Mouse (Mus musculus) midbrain, embryonic 13.5 days (tissue): ENCODE data around the gene Pde4d. TPM values are rescaled to one million over a fixed set of nuclear protein-coding genes. Genes with fewer than 3 reads are reported as not detected.

Experiments used
- ATAC-seq: fragments of 200-750 bp; cut with Nextera tagmentation; 2 replicates; pipeline ENCODE4 v1.8.0; 2017; ENCODE audit warnings: mild to moderate bottlenecking, moderate TSS enrichment, moderate library complexity
- H3K27ac ChIP-seq: fragments of 300-500 bp; sonication (generic); 2 replicates; pipeline ENCODE4 v1.5.1; 2015; ENCODE audit warnings: inconsistent platforms, mild to moderate bottlenecking, moderate library complexity
- H3K27me3 ChIP-seq: fragments of 300-500 bp; sonication (generic); 2 replicates; pipeline ENCODE4 v1.6.1; 2015; ENCODE audit warnings: mild to moderate bottlenecking, inconsistent platforms
- H3K36me3 ChIP-seq: fragments of 300-500 bp; sonication (generic); 2 replicates; pipeline ENCODE4 v1.6.1; 2015; ENCODE audit warnings: mild to moderate bottlenecking, inconsistent platforms
- H3K4me1 ChIP-seq: fragments of 300-500 bp; sonication (generic); replicated peaks from 2 replicates; pipeline ENCODE4 v1.6.1; 2015; ENCODE audit warnings: inconsistent platforms
- H3K4me2 ChIP-seq: fragments of 300-500 bp; sonication (generic); replicated peaks from 2 replicates; pipeline ENCODE4 v1.6.1; 2015; ENCODE audit warnings: moderate library complexity, mild to moderate bottlenecking, inconsistent platforms
- H3K4me3 ChIP-seq: fragments of 300-500 bp; sonication (generic); replicated peaks from 2 replicates; pipeline ENCODE4 v1.5.1; 2015; ENCODE audit warnings: mild to moderate bottlenecking, inconsistent platforms
- H3K9ac ChIP-seq: fragments of 300-500 bp; sonication (generic); replicated peaks from 2 replicates; pipeline ENCODE4 v1.6.1; 2015; ENCODE audit warnings: mild to moderate bottlenecking, inconsistent platforms
- H3K9me3 ChIP-seq: fragments of 300-500 bp; sonication (generic); 2 replicates; pipeline ENCODE4 v1.6.1; 2016; ENCODE audit warnings: mild to moderate bottlenecking, inconsistent platforms
- WGBS: fragments of 180-500 bp; shearing (Covaris S2); methylation state at CpG from one replicate; pipeline ENCODE4 v1.1.7; 2015; 5-methylcytosine and 5-hydroxymethylcytosine counted together
- polyA plus RNA-seq: library from polyadenylated mRNA; unstranded; fragments of >200 nt; fragmentation: Nextera tagmentation; extraction: Ambion mirVana; gene quantifications from 2 replicates; pipeline ENCODE4 v1.2.1, GENCODE M21; 2015

The Pde4d gene
- polyA plus RNA-seq, 1 experiment from 2014 or later: 19.7 TPM

- Histone ChIP-seq H3K4me3 (no peak overlapping the region), H3K36me3 (no peaks in the 10 kb centered on the region), H3K4me2 (no peak overlapping the region), H3K4me1 (0 out of 2 replicates have a peak, but pooled peaks cover 4% of the 10 kb centered on the region), H3K9me3 (no peaks in the 10 kb centered on the region), H3K27ac (no peak overlapping the region; the same call in 1 of the 2 replicates), H3K9ac (no peak overlapping the region), H3K27me3 (no peaks in the 10 kb centered on the region)
- no peak for ATAC-seq
- WGBS: 63% methylated on average over 8 of the region's 8 CpGs
These were observed 1302.6 kb downstream of the Pde4d start for GRCm38 (mm10) chr13:109752236-109752863.

GRCm38 (mm10) chr13:109756854-109757253 lies 1307.1 kb downstream of the Pde4d start:
- 0 out of 2 replicates have a peak, but pooled peaks cover 4% of the 10 kb centered on the region for H3K4me1 ChIP-seq
- no peak overlapping the region for H3K9ac ChIP-seq
- H3K36me3 ChIP-seq: no peaks in the 10 kb centered on the region
- no peaks in the 10 kb centered on the region for H3K9me3 ChIP-seq
- WGBS: 91% methylated on average over 5 of the region's 5 CpGs
- no peak overlapping the region for H3K4me2 ChIP-seq
- no peak overlapping the region for H3K27ac ChIP-seq
- no peaks in the 10 kb centered on the region for H3K27me3 ChIP-seq
- no peak overlapping the region for H3K4me3 ChIP-seq
- no peak for ATAC-seq

- no peak for ATAC-seq
- Histone ChIP-seq H3K4me2 (no peak overlapping the region), H3K4me3 (no peak overlapping the region), H3K9me3 (no peaks in the 10 kb centered on the region), H3K27ac (no peak overlapping the region), H3K9ac (no peak overlapping the region), H3K36me3 (no peaks in the 10 kb centered on the region), H3K27me3 (no peaks in the 10 kb centered on the region), H3K4me1 (no peaks in the 10 kb centered on the region)
- 48% methylated on average over 5 of the region's 5 CpGs for WGBS
These were observed 1309.5 kb downstream of the Pde4d start for GRCm38 (mm10) chr13:109759201-109759600.

- ATAC-seq: no peak
- Histone ChIP-seq H3K27ac (no peak overlapping the region), H3K9ac (no peak overlapping the region), H3K36me3 (no peaks in the 10 kb centered on the region), H3K4me3 (no peak overlapping the region), H3K27me3 (no peaks in the 10 kb centered on the region), H3K4me1 (no peaks in the 10 kb centered on the region), H3K9me3 (no peaks in the 10 kb centered on the region), H3K4me2 (no peak overlapping the region)
- 82% methylated on average over 13 of the region's 13 CpGs for WGBS
These were observed 1311.3 kb downstream of the Pde4d start for GRCm38 (mm10) chr13:109761081-109761480.

GRCm38 (mm10) chr13:109774791-109775190 lies 1325.0 kb downstream of the Pde4d start:
- WGBS: 62% methylated on average over 7 of the region's 7 CpGs
- H3K9ac ChIP-seq: no peak overlapping the region
- peaks cover 30% of the 10 kb centered on the region for H3K4me1 ChIP-seq
- 0 out of 2 replicates have a peak, but pooled peaks cover 4% of the 10 kb centered on the region for H3K36me3 ChIP-seq
- H3K4me2 ChIP-seq: no peak overlapping the region
- no peaks in the 10 kb centered on the region for H3K27me3 ChIP-seq
- no peak overlapping the region for H3K27ac ChIP-seq
- no peaks in the 10 kb centered on the region for H3K9me3 ChIP-seq
- ATAC-seq: peak; percentile 43; the same call in 1 of the 2 replicates
- H3K4me3 ChIP-seq: no peak overlapping the region

GRCm38 (mm10) chr13:109775197-109775596 lies 1325.4 kb downstream of the Pde4d start:
- Histone ChIP-seq H3K36me3 (0 out of 2 replicates have a peak, but pooled peaks cover 4% of the 10 kb centered on the region), H3K27me3 (no peaks in the 10 kb centered on the region), H3K9ac (no peak overlapping the region), H3K4me2 (no peak overlapping the region), H3K9me3 (no peaks in the 10 kb centered on the region), H3K27ac (no peak overlapping the region), H3K4me3 (no peak overlapping the region), H3K4me1 (peaks cover 30% of the 10 kb centered on the region)
- WGBS: 29% methylated on average over 5 of the region's 5 CpGs
- 0 out of 2 replicates have a peak, but pooled peaks have one; percentile 16 for ATAC-seq

- no peak overlapping the region for H3K4me3 ChIP-seq
- WGBS: 1% methylated on average over 11 of the region's 11 CpGs
These were observed 1326.4 kb downstream of the Pde4d start for GRCm38 (mm10) chr13:109776116-109776515.

GRCm38 (mm10) chr13:109776995-109777394 lies 1327.2 kb downstream of the Pde4d start:
- H3K9me3 ChIP-seq: no peaks in the 10 kb centered on the region
- 0 out of 2 replicates have a peak, but pooled peaks cover 4% of the 10 kb centered on the region for H3K36me3 ChIP-seq
- H3K27me3 ChIP-seq: no peaks in the 10 kb centered on the region
- 2% methylated on average over 3 of the region's 3 CpGs for WGBS
- no peak for ATAC-seq
- H3K4me3 ChIP-seq: no peak overlapping the region
- no peak overlapping the region for H3K4me2 ChIP-seq
- no peak overlapping the region for H3K27ac ChIP-seq
- peaks cover 30% of the 10 kb centered on the region for H3K4me1 ChIP-seq
- H3K9ac ChIP-seq: no peak overlapping the region

More at GRCm38 (mm10) chr13:109776116-109776515, 1326.4 kb downstream of the Pde4d start:
- ATAC-seq: peak; percentile 91
- no peaks in the 10 kb centered on the region for H3K27me3 ChIP-seq
- H3K4me1 ChIP-seq: peaks cover 30% of the 10 kb centered on the region
- H3K9me3 ChIP-seq: no peaks in the 10 kb centered on the region
- 0 out of 2 replicates have a peak overlapping the region, but pooled peaks have one; percentile 28 for H3K9ac ChIP-seq
- H3K27ac ChIP-seq: no peak overlapping the region
- H3K36me3 ChIP-seq: 0 out of 2 replicates have a peak, but pooled peaks cover 4% of the 10 kb centered on the region
- H3K4me2 ChIP-seq: peak overlapping the region; percentile 46

- H3K9me3 ChIP-seq: no peaks in the 10 kb centered on the region
- WGBS: 64% methylated on average over 5 of the region's 5 CpGs
- H3K4me2 ChIP-seq: no peak overlapping the region
These were observed 1327.7 kb downstream of the Pde4d start for GRCm38 (mm10) chr13:109777441-109777840.

GRCm38 (mm10) chr13:109778297-109778835 lies 1328.6 kb downstream of the Pde4d start:
- H3K9ac ChIP-seq: no peak overlapping the region
- H3K27ac ChIP-seq: no peak overlapping the region
- 24% methylated on average over 9 of the region's 9 CpGs for WGBS
- H3K4me2 ChIP-seq: no peak overlapping the region
- H3K4me3 ChIP-seq: no peak overlapping the region
- H3K27me3 ChIP-seq: no peaks in the 10 kb centered on the region
- H3K9me3 ChIP-seq: no peaks in the 10 kb centered on the region
- H3K4me1 ChIP-seq: peaks cover 30% of the 10 kb centered on the region
- no peak for ATAC-seq
- H3K36me3 ChIP-seq: no peaks in the 10 kb centered on the region

More at GRCm38 (mm10) chr13:109777441-109777840, 1327.7 kb downstream of the Pde4d start:
- Histone ChIP-seq H3K4me1 (peaks cover 30% of the 10 kb centered on the region), H3K27me3 (no peaks in the 10 kb centered on the region), H3K4me3 (no peak overlapping the region), H3K9ac (no peak overlapping the region), H3K36me3 (0 out of 2 replicates have a peak, but pooled peaks cover 4% of the 10 kb centered on the region), H3K27ac (no peak overlapping the region)
- ATAC-seq: no peak

- H3K9ac ChIP-seq: no peak overlapping the region
- H3K4me3 ChIP-seq: no peak overlapping the region
- no peaks in the 10 kb centered on the region for H3K27me3 ChIP-seq
- no peak overlapping the region for H3K27ac ChIP-seq
- ATAC-seq: no peak
- 74% methylated on average over 1 of the region's 1 CpGs for WGBS
- H3K9me3 ChIP-seq: no peaks in the 10 kb centered on the region
- no peaks in the 10 kb centered on the region for H3K36me3 ChIP-seq
- H3K4me1 ChIP-seq: peaks cover 17% of the 10 kb centered on the region
- H3K4me2 ChIP-seq: no peak overlapping the region
These were observed 1331.7 kb downstream of the Pde4d start for GRCm38 (mm10) chr13:109781466-109781865.

GRCm38 (mm10) chr13:109788604-109789003 lies 1338.9 kb downstream of the Pde4d start:
- Histone ChIP-seq H3K27ac (no peak overlapping the region), H3K4me3 (no peak overlapping the region), H3K27me3 (no peaks in the 10 kb centered on the region), H3K4me2 (no peak overlapping the region), H3K9ac (no peak overlapping the region), H3K9me3 (no peaks in the 10 kb centered on the region), H3K4me1 (no peaks in the 10 kb centered on the region), H3K36me3 (no peaks in the 10 kb centered on the region)
- WGBS: 91% methylated on average over 4 of the region's 4 CpGs
- no peak for ATAC-seq
